Mouse (Mus musculus) liver, embryonic 12.5 days (tissue): ENCODE measurements around the gene A830018L16Rik. TPM values are rescaled to one million over a fixed set of nuclear protein-coding genes. Genes with fewer than 3 reads are reported as not detected.

Experiments used
- ATAC-seq: fragments of 200-750 bp; cut with Nextera tagmentation; 2 replicates; pipeline ENCODE4 v1.8.0; 2017; ENCODE audit warnings: moderate number of reproducible peaks, mild to moderate bottlenecking, moderate library complexity
- H3K27ac ChIP-seq: fragments of 300-500 bp; sonication (generic); 2 replicates; pipeline ENCODE4 v1.5.1; 2016; ENCODE audit warnings: mild to moderate bottlenecking
- H3K27me3 ChIP-seq: fragments of 300-500 bp; sonication (generic); replicated peaks from 2 replicates; pipeline ENCODE4 v1.6.1; 2016; ENCODE audit warnings: mild to moderate bottlenecking, moderate library complexity
- H3K36me3 ChIP-seq: fragments of 300-500 bp; sonication (generic); 2 replicates; pipeline ENCODE4 v1.6.1; 2016; ENCODE audit warnings: mild to moderate bottlenecking, moderate library complexity
- H3K4me1 ChIP-seq: fragments of 300-500 bp; sonication (generic); 2 replicates; pipeline ENCODE4 v1.6.1; 2016
- H3K4me2 ChIP-seq: fragments of 300-500 bp; sonication (generic); 2 replicates; pipeline ENCODE4 v1.6.1; 2016; ENCODE audit warnings: mild to moderate bottlenecking, moderate library complexity
- H3K4me3 ChIP-seq: fragments of 300-500 bp; sonication (generic); 2 replicates; pipeline ENCODE4 v1.5.1; 2016; ENCODE audit warnings: mild to moderate bottlenecking, moderate library complexity
- H3K9ac ChIP-seq: fragments of 300-500 bp; sonication (generic); 2 replicates; pipeline ENCODE4 v1.6.1; 2016; ENCODE audit warnings: mild to moderate bottlenecking, moderate library complexity
- H3K9me3 ChIP-seq: fragments of 300-500 bp; sonication (generic); replicated peaks from 2 replicates; pipeline ENCODE4 v1.6.1; 2016; ENCODE audit warnings: mild to moderate bottlenecking, moderate library complexity
- WGBS: fragments of 180-500 bp; shearing (Covaris S2); methylation state at CpG from one replicate; pipeline ENCODE4 v1.1.7; 2016; ENCODE audit not compliant: insufficient replicate concordance; 5-methylcytosine and 5-hydroxymethylcytosine counted together
- polyA plus RNA-seq: library from polyadenylated mRNA; unstranded; fragments of >200 nt; fragmentation: Nextera tagmentation; extraction: Ambion mirVana; gene quantifications from 2 replicates; pipeline ENCODE4 v1.2.1, GENCODE M21; 2016

Gene A830018L16Rik
- 0.12 TPM in 1 of 2 replicates, not detected in the other for polyA plus RNA-seq

- Histone ChIP-seq H3K9ac (no peak within 1 kb of the TSS), H3K36me3 (no peaks in the 10 kb centered on the region), H3K27me3 (peaks cover 32% of the 10 kb centered on the region), H3K4me2 (peak within 1 kb of the TSS; percentile 53), H3K9me3 (no peaks in the 10 kb centered on the region), H3K4me3 (peak within 1 kb of the TSS; percentile 29), H3K27ac (no peak within 1 kb of the TSS), H3K4me1 (no peaks in the 10 kb centered on the region)
- ATAC-seq = peak; percentile 49; the same call in 1 of the 2 replicates
- WGBS = 1% methylated on average over 46 of the region's 50 CpGs
Measured at GRCm38 (mm10) chr1:11413894-11414556, at the start of gene A830018L16Rik. Gene A830018L16Rik, plus strand, starts transcription at chr1:11414105.

- no peak overlapping the region for H3K4me2 ChIP-seq
- ATAC-seq = no peak
- no peaks in the 10 kb centered on the region for H3K4me1 ChIP-seq
- H3K9ac ChIP-seq = no peak overlapping the region
- H3K4me3 ChIP-seq = no peak overlapping the region
- no peak overlapping the region for H3K27ac ChIP-seq
- WGBS = 39% methylated on average over 3 of the region's 3 CpGs
- no peaks in the 10 kb centered on the region for H3K36me3 ChIP-seq
- no peaks in the 10 kb centered on the region for H3K27me3 ChIP-seq
- no peaks in the 10 kb centered on the region for H3K9me3 ChIP-seq
Measured at GRCm38 (mm10) chr1:11385846-11386245, 28.1 kb upstream of the A830018L16Rik start.

GRCm38 (mm10) chr1:11395408-11395807 lies 18.5 kb upstream of the A830018L16Rik start:
- Histone ChIP-seq H3K27me3 (no peaks in the 10 kb centered on the region), H3K36me3 (no peaks in the 10 kb centered on the region), H3K4me1 (no peaks in the 10 kb centered on the region), H3K9me3 (no peaks in the 10 kb centered on the region), H3K4me3 (no peak overlapping the region), H3K4me2 (no peak overlapping the region), H3K27ac (no peak overlapping the region), H3K9ac (no peak overlapping the region)
- WGBS = 42% methylated on average over 4 of the region's 4 CpGs
- no peak for ATAC-seq

- no peaks in the 10 kb centered on the region for H3K27me3 ChIP-seq
- no peak for ATAC-seq
- H3K27ac ChIP-seq = no peak overlapping the region
- no peak overlapping the region for H3K4me2 ChIP-seq
- no peaks in the 10 kb centered on the region for H3K4me1 ChIP-seq
- no peaks in the 10 kb centered on the region for H3K9me3 ChIP-seq
- H3K36me3 ChIP-seq = no peaks in the 10 kb centered on the region
- H3K9ac ChIP-seq = no peak overlapping the region
- 71% methylated on average over 2 of the region's 2 CpGs for WGBS
- no peak overlapping the region for H3K4me3 ChIP-seq
Measured at GRCm38 (mm10) chr1:11395996-11396736, 17.7 kb upstream of the A830018L16Rik start.

DNA sequence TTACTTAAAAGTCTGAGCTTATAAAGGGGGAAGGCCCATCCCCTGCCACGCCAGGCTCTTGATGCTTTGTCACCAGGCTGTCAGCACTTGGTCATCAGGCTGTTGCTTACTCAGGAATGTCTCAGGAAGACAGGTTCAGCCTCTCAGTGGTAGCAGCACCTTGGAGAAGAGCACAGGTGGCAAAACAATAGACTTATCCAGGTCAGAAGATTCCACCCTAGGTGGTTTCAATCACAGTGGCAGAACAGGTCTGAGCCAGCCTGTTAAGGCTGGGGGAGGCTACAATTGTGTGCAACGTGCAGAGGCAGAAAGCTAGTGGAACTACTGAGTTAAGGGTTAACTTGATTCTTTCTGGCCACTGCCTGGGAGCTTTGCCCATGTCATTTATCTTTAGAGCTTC lies 12.7 kb upstream of the A830018L16Rik start:
- WGBS = 31% methylated on average over 2 of the region's 2 CpGs
- Histone ChIP-seq H3K9ac (no peak overlapping the region), H3K4me3 (no peak overlapping the region), H3K4me2 (no peak overlapping the region), H3K36me3 (no peaks in the 10 kb centered on the region), H3K9me3 (no peaks in the 10 kb centered on the region), H3K4me1 (no peaks in the 10 kb centered on the region), H3K27ac (no peak overlapping the region), H3K27me3 (no peaks in the 10 kb centered on the region)
- ATAC-seq = no peak

DNA sequence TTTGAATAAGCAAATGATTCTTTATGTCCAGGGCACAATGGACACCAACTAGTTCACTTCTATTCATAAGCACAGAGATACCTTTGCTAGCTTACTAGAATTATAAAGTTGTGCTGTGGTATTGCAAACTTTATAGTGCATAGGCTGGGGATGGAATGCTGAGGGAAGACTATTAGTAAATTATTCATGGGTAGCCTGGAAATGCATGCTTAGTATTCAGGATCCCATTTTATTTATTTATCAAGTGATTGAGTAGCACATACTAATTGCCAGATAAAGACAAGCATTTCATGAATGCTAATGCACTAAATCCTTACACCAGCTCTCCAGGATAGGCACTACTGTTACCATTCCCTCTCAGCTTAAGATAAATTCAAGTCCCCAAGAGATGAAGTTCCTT lies 8.4 kb upstream of the A830018L16Rik start:
- no peaks in the 10 kb centered on the region for H3K9me3 ChIP-seq
- no peaks in the 10 kb centered on the region for H3K27me3 ChIP-seq
- no peaks in the 10 kb centered on the region for H3K36me3 ChIP-seq
- no peak overlapping the region for H3K27ac ChIP-seq
- no peaks in the 10 kb centered on the region for H3K4me1 ChIP-seq
- no peak overlapping the region for H3K4me2 ChIP-seq
- H3K4me3 ChIP-seq = no peak overlapping the region
- no peak overlapping the region for H3K9ac ChIP-seq
- no peak for ATAC-seq

DNA sequence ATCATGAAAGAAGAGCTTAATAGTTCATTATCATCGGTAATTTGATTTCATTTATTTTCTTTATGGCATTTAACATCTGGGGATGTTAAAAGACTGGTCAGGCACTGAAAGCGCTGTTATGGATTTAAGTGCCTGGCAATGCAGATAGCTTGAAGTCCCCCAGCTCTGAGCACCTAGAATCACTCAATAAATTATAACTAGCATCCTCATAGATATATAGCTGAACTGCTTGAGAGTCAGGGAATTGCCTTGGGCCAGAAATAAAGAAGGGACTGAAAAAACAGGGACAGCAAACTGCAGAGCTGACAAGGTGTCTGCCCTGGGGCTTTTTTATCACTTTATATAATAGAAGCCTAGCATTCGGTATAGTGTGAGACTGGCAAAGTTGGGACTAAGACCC lies 7.9 kb upstream of the A830018L16Rik start:
- Histone ChIP-seq H3K4me1 (no peaks in the 10 kb centered on the region), H3K9ac (no peak overlapping the region), H3K4me3 (no peak overlapping the region), H3K27me3 (no peaks in the 10 kb centered on the region), H3K4me2 (no peak overlapping the region), H3K27ac (no peak overlapping the region), H3K9me3 (no peaks in the 10 kb centered on the region), H3K36me3 (no peaks in the 10 kb centered on the region)
- no peak for ATAC-seq
- 66% methylated on average over 3 of the region's 3 CpGs for WGBS

DNA sequence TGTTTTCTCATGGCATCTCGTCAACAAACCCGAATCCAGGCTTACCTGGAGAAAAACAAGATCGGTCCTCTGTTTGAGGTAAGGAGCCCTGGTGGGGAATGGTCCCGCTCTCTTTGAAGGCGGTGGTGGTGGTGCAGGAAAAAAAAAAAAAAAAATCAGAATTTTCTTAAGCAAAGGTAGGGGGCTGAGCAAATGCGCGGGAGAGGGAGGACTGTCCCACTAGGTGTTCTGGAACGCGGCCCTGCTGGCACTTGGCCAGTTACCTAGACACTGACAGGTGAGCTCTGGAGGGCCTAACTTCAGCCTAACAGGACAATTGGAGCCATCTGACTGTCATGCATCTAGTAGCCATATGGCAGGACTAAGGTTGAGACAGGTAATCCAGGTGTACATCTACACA lies 655 bp downstream of the A830018L16Rik start:
- no peak overlapping the region for H3K27ac ChIP-seq
- H3K4me1 ChIP-seq = no peaks in the 10 kb centered on the region
- H3K9ac ChIP-seq = no peak overlapping the region
- peaks cover 32% of the 10 kb centered on the region for H3K27me3 ChIP-seq
- 4% methylated on average over 7 of the region's 9 CpGs for WGBS
- H3K36me3 ChIP-seq = no peaks in the 10 kb centered on the region
- peak overlapping the region; percentile 53 for H3K4me2 ChIP-seq
- H3K9me3 ChIP-seq = no peaks in the 10 kb centered on the region
- H3K4me3 ChIP-seq = peak overlapping the region; percentile 29
- ATAC-seq = no peak

DNA sequence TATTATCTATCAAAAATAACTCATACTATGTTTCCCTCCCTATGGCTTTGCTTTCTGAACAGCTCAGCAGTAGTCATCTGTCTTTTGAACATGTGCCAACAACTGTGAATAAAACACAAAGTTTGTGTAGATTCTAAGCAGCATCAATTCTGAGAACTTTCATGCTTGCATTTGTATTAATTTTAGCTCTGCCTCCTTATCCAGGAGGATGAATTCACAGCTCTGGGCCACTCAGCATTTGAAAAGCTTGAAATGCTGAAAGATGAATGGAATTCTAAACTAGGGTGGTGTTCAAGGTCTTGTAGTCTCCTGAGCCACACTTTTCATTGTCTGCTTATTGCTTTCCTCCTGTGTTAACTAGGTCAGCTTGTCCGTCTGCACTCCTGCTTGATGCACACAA lies 13.4 kb downstream of the A830018L16Rik start:
- 61% methylated on average over 1 of the region's 1 CpGs for WGBS
- H3K9me3 ChIP-seq = no peaks in the 10 kb centered on the region
- H3K36me3 ChIP-seq = no peaks in the 10 kb centered on the region
- no peak overlapping the region for H3K27ac ChIP-seq
- H3K4me3 ChIP-seq = no peak overlapping the region
- H3K4me2 ChIP-seq = no peak overlapping the region
- no peak overlapping the region for H3K9ac ChIP-seq
- no peaks in the 10 kb centered on the region for H3K27me3 ChIP-seq
- ATAC-seq = no peak
- H3K4me1 ChIP-seq = no peaks in the 10 kb centered on the region

GRCm38 (mm10) chr1:11458353-11458752 lies 44.4 kb downstream of the A830018L16Rik start:
- no peaks in the 10 kb centered on the region for H3K9me3 ChIP-seq

GRCm38 (mm10) chr1:11466325-11466724 lies 52.4 kb downstream of the A830018L16Rik start:
- Histone ChIP-seq H3K27ac (no peak overlapping the region), H3K9me3 (no peaks in the 10 kb centered on the region), H3K4me3 (no peak overlapping the region), H3K4me1 (no peaks in the 10 kb centered on the region), H3K27me3 (no peaks in the 10 kb centered on the region), H3K9ac (no peak overlapping the region), H3K36me3 (no peaks in the 10 kb centered on the region), H3K4me2 (no peak overlapping the region)
- ATAC-seq = no peak
- WGBS = 29% methylated on average over 1 of the region's 1 CpGs

More at GRCm38 (mm10) chr1:11458353-11458752, 44.4 kb downstream of the A830018L16Rik start:
- Histone ChIP-seq H3K27ac (no peak overlapping the region), H3K36me3 (no peaks in the 10 kb centered on the region), H3K4me3 (no peak overlapping the region), H3K4me1 (no peaks in the 10 kb centered on the region), H3K4me2 (no peak overlapping the region), H3K9ac (no peak overlapping the region), H3K27me3 (no peaks in the 10 kb centered on the region)
- ATAC-seq = no peak
- 62% methylated on average over 1 of the region's 1 CpGs for WGBS

DNA sequence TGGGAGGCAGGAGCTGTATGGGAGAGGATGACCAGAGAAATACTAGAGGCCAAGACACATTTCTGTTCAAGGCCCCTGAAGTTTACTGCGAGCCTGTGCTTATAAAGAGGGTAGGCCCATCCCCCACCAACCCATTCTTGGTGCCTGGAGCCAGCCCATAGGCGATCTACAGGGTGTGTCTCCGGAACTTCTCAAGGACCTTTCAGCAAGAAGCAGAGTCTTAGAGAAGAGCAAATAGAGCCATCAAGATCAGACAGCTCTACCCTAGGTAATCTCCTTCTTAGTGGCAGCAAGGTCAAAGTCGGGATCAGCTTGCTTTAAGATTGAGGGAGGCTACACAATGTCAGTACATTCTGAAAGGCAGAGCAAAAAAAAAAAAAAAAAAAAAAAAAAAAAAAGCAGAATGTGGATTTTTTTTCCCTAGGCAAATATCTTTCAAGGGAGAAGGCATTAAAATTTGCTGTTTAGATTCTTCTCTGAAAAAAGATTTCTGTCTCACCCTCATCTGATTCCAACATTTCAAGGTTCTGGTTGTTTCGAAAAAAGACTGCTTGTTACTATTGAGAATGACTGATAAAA lies 53.2 kb downstream of the A830018L16Rik start:
- no peak overlapping the region for H3K9ac ChIP-seq
- H3K27ac ChIP-seq = no peak overlapping the region
- H3K36me3 ChIP-seq = no peaks in the 10 kb centered on the region
- WGBS = 38% methylated on average over 5 of the region's 5 CpGs
- no peak overlapping the region for H3K4me2 ChIP-seq
- no peaks in the 10 kb centered on the region for H3K4me1 ChIP-seq
- H3K9me3 ChIP-seq = no peaks in the 10 kb centered on the region
- no peak for ATAC-seq
- no peaks in the 10 kb centered on the region for H3K27me3 ChIP-seq
- H3K4me3 ChIP-seq = no peak overlapping the region
